Mouse (Mus musculus) heart, embryonic 16.5 days (tissue): ENCODE measurements at regions not wholly inside any gene's neighbourhood (a gene's known extent, or its start where the extent isn't known, plus 50 kb on each side); places are given as distances from the start of the nearest gene placed in this dataset.

Source experiments
- ATAC-seq: fragments of 200-750 bp; cut with Nextera tagmentation; replicated peaks from 2 replicates; pipeline ENCODE4 v1.8.0; 2017; ENCODE audit warnings: moderate number of reproducible peaks; ENCODE audit not compliant: insufficient read depth, low FRiP score; ENCODE audit errors: extremely low read depth
- H3K27ac ChIP-seq: fragments of 300-500 bp; sonication (generic); 2 replicates; pipeline ENCODE4 v1.5.1; 2014; ENCODE audit warnings: mild to moderate bottlenecking, low read length, control low read depth, moderate library complexity
- H3K27me3 ChIP-seq: fragments of 300-500 bp; sonication (generic); 2 replicates; pipeline ENCODE4 v1.6.1; 2014; ENCODE audit warnings: low read length, mixed read lengths; ENCODE audit not compliant: control insufficient read depth, insufficient read depth
- H3K36me3 ChIP-seq: fragments of 300-500 bp; sonication (generic); 2 replicates; pipeline ENCODE4 v1.6.1; 2014; ENCODE audit not compliant: control insufficient read depth, insufficient read depth
- H3K4me1 ChIP-seq: fragments of 300-500 bp; sonication (generic); 2 replicates; pipeline ENCODE4 v1.6.1; 2014; ENCODE audit warnings: low read length, mixed read lengths; ENCODE audit not compliant: control insufficient read depth, insufficient read depth
- H3K4me2 ChIP-seq: fragments of 300-500 bp; sonication (generic); 2 replicates; pipeline ENCODE4 v1.6.1; 2014; ENCODE audit warnings: low read depth, mild to moderate bottlenecking, control low read depth, low read length
- H3K4me3 ChIP-seq: fragments of 300-500 bp; sonication (generic); 2 replicates; pipeline ENCODE4 v1.5.1; 2014; ENCODE audit warnings: mild to moderate bottlenecking, control low read depth, low read length
- H3K9ac ChIP-seq: fragments of 300-500 bp; sonication (generic); 2 replicates; pipeline ENCODE4 v1.6.1; 2014; ENCODE audit warnings: low read length, control low read depth
- H3K9me3 ChIP-seq: fragments of 300-500 bp; sonication (generic); replicated peaks from 2 replicates; pipeline ENCODE4 v1.6.1; 2016; ENCODE audit warnings: low read length; ENCODE audit not compliant: control insufficient read depth
- WGBS: fragments of 180-500 bp; shearing (Covaris S2); extraction: QIAGEN DNeasy Blood & Tissue Kit; methylation state at CpG from one replicate; pipeline ENCODE4 v1.1.7; 2014; 5-methylcytosine and 5-hydroxymethylcytosine counted together

GRCm38 (mm10) chr3:50813760-50814400 lies 370.5 kb upstream of the Slc7a11 start:
- no peak for ATAC-seq
- Histone ChIP-seq H3K9ac (no peak overlapping the region), H3K27me3 (no peaks in the 10 kb centered on the region), H3K4me1 (peaks cover 15% of the 10 kb centered on the region), H3K4me3 (no peak overlapping the region), H3K9me3 (no peaks in the 10 kb centered on the region), H3K36me3 (no peaks in the 10 kb centered on the region), H3K27ac (no peak overlapping the region), H3K4me2 (no peak overlapping the region)
- WGBS = 88% methylated on average over 5 of the region's 5 CpGs

GRCm38 (mm10) chr3:50815716-50816115 lies 372.3 kb upstream of the Slc7a11 start:
- H3K9ac ChIP-seq = no peak overlapping the region
- peaks cover 15% of the 10 kb centered on the region for H3K4me1 ChIP-seq
- ATAC-seq = peak; percentile 45; the same call in 1 of the 2 replicates
- no peaks in the 10 kb centered on the region for H3K27me3 ChIP-seq
- H3K27ac ChIP-seq = no peak overlapping the region
- H3K4me2 ChIP-seq = peak overlapping the region; percentile 46
- 26% methylated on average over 10 of the region's 10 CpGs for WGBS
- no peaks in the 10 kb centered on the region for H3K9me3 ChIP-seq
- H3K4me3 ChIP-seq = peak overlapping the region; percentile 4; the same call in 1 of the 2 replicates
- no peaks in the 10 kb centered on the region for H3K36me3 ChIP-seq

- no peaks in the 10 kb centered on the region for H3K36me3 ChIP-seq
- H3K9ac ChIP-seq = no peak overlapping the region
- H3K27ac ChIP-seq = peak overlapping the region; percentile 52
- peaks cover 15% of the 10 kb centered on the region for H3K4me1 ChIP-seq
- no peaks in the 10 kb centered on the region for H3K9me3 ChIP-seq
- ATAC-seq = peak; percentile 73; the same call in 1 of the 2 replicates
- 29% methylated on average over 8 of the region's 8 CpGs for WGBS
- H3K27me3 ChIP-seq = no peaks in the 10 kb centered on the region
- peak overlapping the region; percentile 46 for H3K4me2 ChIP-seq
- no peak overlapping the region; the same call in 1 of the 2 replicates for H3K4me3 ChIP-seq
These were observed 373.1 kb upstream of the Slc7a11 start for GRCm38 (mm10) chr3:50816479-50816878.

- no peak overlapping the region for H3K4me2 ChIP-seq
- no peaks in the 10 kb centered on the region for H3K36me3 ChIP-seq
- WGBS = 74% methylated on average over 3 of the region's 3 CpGs
- H3K27ac ChIP-seq = no peak overlapping the region
- peaks cover 19% of the 10 kb centered on the region for H3K4me1 ChIP-seq
- no peak overlapping the region for H3K9ac ChIP-seq
- no peak for ATAC-seq
- H3K27me3 ChIP-seq = no peaks in the 10 kb centered on the region
- H3K4me3 ChIP-seq = no peak overlapping the region
- H3K9me3 ChIP-seq = no peaks in the 10 kb centered on the region
These were observed 373.9 kb upstream of the Slc7a11 start for GRCm38 (mm10) chr3:50817361-50817760.

- Histone ChIP-seq H3K4me1 (peaks cover 12% of the 10 kb centered on the region), H3K27me3 (no peaks in the 10 kb centered on the region), H3K36me3 (no peaks in the 10 kb centered on the region), H3K4me2 (no peak overlapping the region), H3K9me3 (no peaks in the 10 kb centered on the region), H3K4me3 (no peak overlapping the region), H3K9ac (no peak overlapping the region), H3K27ac (no peak overlapping the region)
- no peak for ATAC-seq
- whole genome bisulfite sequencing = 79% methylated on average over 1 of the region's 1 CpGs
These were observed 377.4 kb upstream of the Slc7a11 start for GRCm38 (mm10) chr3:50820776-50821175.

DNA sequence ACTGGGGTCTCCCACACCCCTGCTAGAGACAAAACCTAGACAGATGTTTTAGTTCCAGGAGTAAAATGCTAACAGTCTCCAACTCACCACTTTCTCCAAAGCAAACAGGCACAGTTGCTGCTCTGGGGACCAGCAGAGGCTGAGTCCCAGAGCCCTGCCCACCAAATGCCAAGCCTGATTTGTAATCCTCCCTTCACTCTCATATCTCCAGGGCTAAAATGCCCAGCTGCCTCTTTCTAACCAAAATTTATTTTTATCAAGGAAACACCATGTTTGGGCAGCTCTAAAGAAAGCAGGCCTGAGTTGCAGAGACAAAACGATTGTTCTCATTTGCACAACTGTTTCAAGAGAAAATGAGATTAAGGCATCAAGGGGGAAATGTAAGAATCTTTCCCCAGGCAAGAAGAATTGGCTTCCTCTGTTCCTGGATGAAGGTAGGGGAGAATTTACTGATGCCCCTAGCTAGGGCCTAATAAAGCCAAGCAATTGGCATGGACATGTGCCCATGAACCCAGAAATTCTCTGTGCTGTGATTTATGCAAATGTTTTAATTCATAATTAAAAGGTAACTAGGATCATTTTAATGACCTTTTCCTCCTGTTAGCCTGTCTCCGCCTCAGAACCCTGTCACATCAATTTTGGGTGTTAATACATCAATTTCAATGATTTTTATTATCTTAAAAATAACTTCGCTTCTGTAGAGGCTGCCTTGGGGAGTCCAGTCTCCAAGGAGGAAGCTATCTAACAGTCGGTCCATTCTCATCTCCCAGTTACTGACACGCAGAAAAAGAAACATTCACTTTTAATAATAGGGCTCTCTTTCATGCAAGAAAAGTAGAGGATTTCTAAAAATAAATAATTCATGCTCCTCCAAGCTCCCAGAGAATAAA lies 382.4 kb upstream of the Slc7a11 start:
- Histone ChIP-seq H3K27me3 (no peaks in the 10 kb centered on the region), H3K9me3 (no peaks in the 10 kb centered on the region), H3K36me3 (no peaks in the 10 kb centered on the region), H3K4me3 (no peak overlapping the region), H3K4me1 (peaks cover 4% of the 10 kb centered on the region; the same call in 1 of the 2 replicates), H3K27ac (no peak overlapping the region), H3K4me2 (no peak overlapping the region), H3K9ac (no peak overlapping the region)
- ATAC-seq = no peak
- 77% methylated on average over 5 of the region's 5 CpGs for WGBS

GRCm38 (mm10) chr3:50826424-50826819 lies 383.0 kb upstream of the Slc7a11 start:
- H3K4me3 ChIP-seq = no peak overlapping the region
- H3K27ac ChIP-seq = no peak overlapping the region
- ATAC-seq = no peak
- no peak overlapping the region for H3K9ac ChIP-seq
- no peaks in the 10 kb centered on the region for H3K9me3 ChIP-seq
- H3K27me3 ChIP-seq = no peaks in the 10 kb centered on the region
- no peak overlapping the region for H3K4me2 ChIP-seq
- H3K36me3 ChIP-seq = no peaks in the 10 kb centered on the region
- WGBS = 80% methylated on average over 2 of the region's 2 CpGs
- H3K4me1 ChIP-seq = peaks cover 4% of the 10 kb centered on the region; the same call in 1 of the 2 replicates

DNA sequence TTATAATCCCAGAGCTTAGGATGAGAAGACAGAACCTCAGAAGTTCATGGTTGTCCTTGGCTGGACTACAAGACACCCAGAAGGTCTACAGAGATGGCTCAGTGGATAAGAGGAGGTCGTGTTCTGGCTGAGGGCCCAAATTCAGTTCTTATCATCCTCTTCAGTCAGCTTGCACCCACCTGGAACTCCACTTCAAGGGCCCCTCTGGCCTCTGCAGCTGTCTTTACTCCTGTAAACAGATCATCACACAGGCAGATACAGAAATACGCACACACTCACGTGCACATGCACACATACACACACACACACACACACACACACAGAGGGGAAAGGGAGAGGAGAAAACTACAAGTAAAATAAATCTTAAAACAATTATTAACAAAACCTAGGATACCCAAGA lies 385.8 kb upstream of the Slc7a11 start:
- Histone ChIP-seq H3K4me3 (no peak overlapping the region), H3K4me2 (no peak overlapping the region), H3K36me3 (no peaks in the 10 kb centered on the region), H3K4me1 (no peaks in the 10 kb centered on the region), H3K27me3 (no peaks in the 10 kb centered on the region), H3K27ac (no peak overlapping the region), H3K9me3 (no peaks in the 10 kb centered on the region), H3K9ac (no peak overlapping the region)
- no peak for ATAC-seq
- 72% methylated on average over 3 of the region's 3 CpGs for WGBS

DNA sequence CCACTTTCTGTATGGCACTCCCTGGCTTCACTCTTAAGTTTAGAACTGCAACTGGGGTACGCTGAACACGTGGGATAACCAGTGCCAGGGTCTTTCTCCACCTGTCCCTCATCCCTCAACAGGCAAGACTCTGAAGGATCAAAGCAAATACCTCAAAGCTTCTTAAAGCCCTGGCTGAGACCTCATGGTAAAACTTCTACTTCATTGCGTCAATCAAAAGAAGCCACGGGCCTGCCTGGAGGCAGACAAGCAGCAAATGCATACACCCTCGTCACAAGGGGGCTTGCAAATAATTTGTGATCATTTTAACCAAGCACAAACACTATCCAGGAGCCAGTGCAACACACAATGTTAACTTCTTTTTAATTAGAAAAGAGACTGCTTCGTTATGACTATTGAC lies 387.0 kb upstream of the Slc7a11 start:
- no peaks in the 10 kb centered on the region for H3K36me3 ChIP-seq
- no peak overlapping the region for H3K27ac ChIP-seq
- H3K9me3 ChIP-seq = no peaks in the 10 kb centered on the region
- no peaks in the 10 kb centered on the region for H3K27me3 ChIP-seq
- ATAC-seq = no peak
- H3K4me3 ChIP-seq = no peak overlapping the region
- H3K9ac ChIP-seq = no peak overlapping the region
- 69% methylated on average over 6 of the region's 6 CpGs for WGBS
- no peaks in the 10 kb centered on the region for H3K4me1 ChIP-seq
- no peak overlapping the region for H3K4me2 ChIP-seq
